ENCODE assay signal across 10 mouse cellular contexts in genomic region chr2:119304798-119305208, GRCm38 (mm10). TPM values are rescaled to one million over a fixed set of nuclear protein-coding genes. Genes with fewer than 3 reads are reported as not detected.
DNase-seq lines count a peak whose midpoint lies in the region; ATAC-seq and TF ChIP-seq lines count a peak whose summit lies in the region.
"Had no signal": no experiment of that assay in that cellular context is flagged by ENCODE, and none has a peak within 500 bp of the region (broad histone marks: within the 10 kb centered on the region; RNA-seq: fewer than 3 reads in every experiment).

No protein-coding gene starts in this region.

- 0 out of 2 replicates have a peak overlapping the region, but pooled peaks have one; percentile 22 for H3K27ac ChIP-seq in forebrain, embryonic 10.5 days
- no peak overlapping the region for H3K27ac ChIP-seq in forebrain, postnatal 0 days (ENCODE audit: low read depth, low read length)
- H3K27ac ChIP-seq in heart, embryonic 13.5 days (replicated peaks) = peak overlapping the region; percentile 49; the same call in 1 of the 2 replicates
- H3K27ac ChIP-seq in midbrain, embryonic 12.5 days (replicated peaks) = peak overlapping the region; percentile 52; the same call in 1 of the 2 replicates
- H3K27ac ChIP-seq: embryonic facial prominence, embryonic 13.5 days had no signal

- no peak for ATAC-seq in forebrain, postnatal 0 days
- no peak for ATAC-seq in heart, embryonic 13.5 days (ENCODE audit: extremely low read depth, insufficient number of reproducible peaks, low FRiP score, low TSS enrichment)
- ATAC-seq in midbrain, embryonic 12.5 days (ENCODE audit: low FRiP score, low read depth) = peak; percentile 61
- ATAC-seq in monocyte, adult 5-6 weeks (replicated peaks; ENCODE audit: insufficient number of reproducible peaks, low FRiP score, low TSS enrichment, poor library complexity, severe bottlenecking) = no peak
- ATAC-seq in erythroblast, adult 5-6 weeks (replicated peaks; ENCODE audit: low FRiP score, poor library complexity, severe bottlenecking) = no peak
- ATAC-seq in frontal cortex, adult (ENCODE audit: low TSS enrichment) = no peak

- WGBS in forebrain, embryonic 10.5 days = 28% methylated on average over 3 of the region's 3 CpGs
- WGBS in forebrain, postnatal 0 days = 26% methylated on average over 3 of the region's 3 CpGs
- 20% methylated on average over 3 of the region's 3 CpGs for WGBS in heart, embryonic 13.5 days
- 21% methylated on average over 3 of the region's 3 CpGs for WGBS in midbrain, embryonic 12.5 days

- H3K4me3 ChIP-seq in forebrain, embryonic 10.5 days = no peak overlapping the region
- no peak overlapping the region for H3K4me3 ChIP-seq in forebrain, postnatal 0 days (ENCODE audit: low read depth, low read length)
- H3K4me3 ChIP-seq in heart, embryonic 13.5 days = no peak overlapping the region
- no peak overlapping the region for H3K4me3 ChIP-seq in midbrain, embryonic 12.5 days
- H3K4me3 ChIP-seq: embryonic facial prominence, embryonic 13.5 days had no signal

- no peak for TF ChIP-seq CTCF in forebrain, postnatal 0 days (IDR thresholded peaks at IDR 0.05; ENCODE audit: low read depth)

- DNase-seq in forebrain, embryonic 10.5 days (ENCODE audit: extremely low spot score, low spot score) = no peak
- no peak for DNase-seq in forebrain, postnatal 0 days
- DNase-seq in kidney, postnatal 25 days = peak; percentile 87 to 92

- 0 out of 2 replicates have a peak, but pooled peaks cover 4% of the 10 kb centered on the region for H3K27me3 ChIP-seq in forebrain, embryonic 10.5 days (ENCODE audit: poor library complexity, severe bottlenecking)
- H3K27me3 ChIP-seq in forebrain, postnatal 0 days (ENCODE audit: insufficient read depth, low read length) = no peaks in the 10 kb centered on the region
- H3K27me3 ChIP-seq in heart, embryonic 13.5 days (replicated peaks) = no peaks in the 10 kb centered on the region
- peaks cover 14% of the 10 kb centered on the region for H3K27me3 ChIP-seq in midbrain, embryonic 12.5 days
- H3K27me3 ChIP-seq: embryonic facial prominence, embryonic 13.5 days had no signal

- peaks cover 40% of the 10 kb centered on the region for H3K4me1 ChIP-seq in forebrain, embryonic 10.5 days
- no peaks in the 10 kb centered on the region for H3K4me1 ChIP-seq in forebrain, postnatal 0 days (ENCODE audit: insufficient read depth)
- peaks cover 32% of the 10 kb centered on the region for H3K4me1 ChIP-seq in heart, embryonic 13.5 days
- peaks cover 26% of the 10 kb centered on the region for H3K4me1 ChIP-seq in midbrain, embryonic 12.5 days

- no peaks in the 10 kb centered on the region for H3K9me3 ChIP-seq in forebrain, embryonic 10.5 days
- no peaks in the 10 kb centered on the region for H3K9me3 ChIP-seq in forebrain, postnatal 0 days (ENCODE audit: low read length)
- no peaks in the 10 kb centered on the region for H3K9me3 ChIP-seq in heart, embryonic 13.5 days
- H3K9me3 ChIP-seq in midbrain, embryonic 12.5 days = no peaks in the 10 kb centered on the region
- H3K9me3 ChIP-seq: embryonic facial prominence, embryonic 13.5 days had no signal

- H3K4me2 ChIP-seq in forebrain, postnatal 0 days (ENCODE audit: low read depth) = no peak overlapping the region
- no peak overlapping the region for H3K4me2 ChIP-seq in heart, embryonic 13.5 days
- no peak overlapping the region for H3K4me2 ChIP-seq in midbrain, embryonic 12.5 days (replicated peaks)
- H3K4me2 ChIP-seq: embryonic facial prominence, embryonic 13.5 days had no signal

- H3K36me3 ChIP-seq in forebrain, embryonic 10.5 days (replicated peaks) = no peaks in the 10 kb centered on the region; the same call in none of the 2 replicates
- H3K36me3 ChIP-seq in forebrain, postnatal 0 days (ENCODE audit: insufficient read depth) = peaks cover 6% of the 10 kb centered on the region; the same call in 1 of the 2 replicates
- H3K36me3 ChIP-seq in heart, embryonic 13.5 days = no peaks in the 10 kb centered on the region
- no peaks in the 10 kb centered on the region for H3K36me3 ChIP-seq in midbrain, embryonic 12.5 days

- H3K9ac ChIP-seq in forebrain, postnatal 0 days = no peak overlapping the region
- H3K9ac ChIP-seq in heart, embryonic 13.5 days = 0 out of 2 replicates have a peak overlapping the region, but pooled peaks have one; percentile 17
- H3K9ac ChIP-seq in midbrain, embryonic 12.5 days (replicated peaks) = no peak overlapping the region
- H3K9ac ChIP-seq: embryonic facial prominence, embryonic 13.5 days had no signal

RNA-seq across cellular contexts. Expression of gene Vps18, which starts 16.3 kb away (rescaled TPM):
- 23.0 and 23.6 TPM in 2 replicates for polyA plus RNA-seq in forebrain, embryonic 10.5 days (2016; fragmentation: Nextera tagmentation; extraction: Ambion mirVana)
- 22.5 and 26.7 TPM in 2 replicates for total RNA-seq in forebrain, postnatal 0 days (2014; rRNA removed)
- polyA plus RNA-seq in forebrain, postnatal 0 days (2015; fragmentation: Nextera tagmentation; extraction: Ambion mirVana) = 17.5 and 22.3 TPM in 2 replicates
- 11.9 and 13.1 TPM in 2 replicates for polyA plus RNA-seq in heart, embryonic 13.5 days (2015; fragmentation: Nextera tagmentation; extraction: Ambion mirVana)
- 25.9 and 26.9 TPM in 2 replicates for polyA plus RNA-seq in midbrain, embryonic 12.5 days (2016; fragmentation: Nextera tagmentation; extraction: Ambion mirVana)
- total RNA-seq in monocyte, adult 5-6 weeks (2017) = 20.7 to 33.0 TPM (median 21.1 TPM) in 3 replicates
- 1.2 and 1.7 TPM in 2 replicates for total RNA-seq in erythroblast, adult 5-6 weeks (2015; ENCODE audit: low replicate concordance)
- total RNA-seq in erythroblast, adult 5-6 weeks (2017; ENCODE audit: low replicate concordance) = 3.1 and 3.8 TPM in 2 replicates

RNA-seq across cellular contexts. Expression of gene Dll4, which starts 20.8 kb away (rescaled TPM):
- 3.3 and 4.0 TPM in 2 replicates for polyA plus RNA-seq in forebrain, embryonic 10.5 days (2016; fragmentation: Nextera tagmentation; extraction: Ambion mirVana)
- 2.8 and 3.7 TPM in 2 replicates for total RNA-seq in forebrain, postnatal 0 days (2014; rRNA removed)
- polyA plus RNA-seq in forebrain, postnatal 0 days (2015; fragmentation: Nextera tagmentation; extraction: Ambion mirVana) = 2.3 and 2.4 TPM in 2 replicates
- polyA plus RNA-seq in heart, embryonic 13.5 days (2015; fragmentation: Nextera tagmentation; extraction: Ambion mirVana) = 7.7 and 8.7 TPM in 2 replicates
- 4.4 and 5.0 TPM in 2 replicates for polyA plus RNA-seq in midbrain, embryonic 12.5 days (2016; fragmentation: Nextera tagmentation; extraction: Ambion mirVana)
- total RNA-seq in monocyte, adult 5-6 weeks (2017) = 0.19 to 0.85 TPM in 2 of 3 replicates, not detected in the other
- total RNA-seq in erythroblast, adult 5-6 weeks (2015; ENCODE audit: low replicate concordance) = not detected in 2 replicates
- total RNA-seq in erythroblast, adult 5-6 weeks (2017; ENCODE audit: low replicate concordance) = not detected in 2 replicates
- polyA plus RNA-seq: C2C12 had no signal

RNA-seq across cellular contexts. Expression of gene Rhov, which starts 33.7 kb away (rescaled TPM):
- polyA plus RNA-seq in forebrain, embryonic 10.5 days (2016; fragmentation: Nextera tagmentation; extraction: Ambion mirVana) = 0.44 and 0.58 TPM in 2 replicates
- total RNA-seq in forebrain, postnatal 0 days (2014; rRNA removed) = 20.5 and 27.8 TPM in 2 replicates
- 22.9 and 29.3 TPM in 2 replicates for polyA plus RNA-seq in forebrain, postnatal 0 days (2015; fragmentation: Nextera tagmentation; extraction: Ambion mirVana)
- polyA plus RNA-seq in heart, embryonic 13.5 days (2015; fragmentation: Nextera tagmentation; extraction: Ambion mirVana) = 0.14 and 0.60 TPM in 2 replicates
- polyA plus RNA-seq in midbrain, embryonic 12.5 days (2016; fragmentation: Nextera tagmentation; extraction: Ambion mirVana) = 3.9 and 4.7 TPM in 2 replicates
- 0.48 TPM in 1 of 3 replicates, not detected in the others for total RNA-seq in monocyte, adult 5-6 weeks (2017)
- not detected in 2 replicates for total RNA-seq in erythroblast, adult 5-6 weeks (2015; ENCODE audit: low replicate concordance)
- total RNA-seq in erythroblast, adult 5-6 weeks (2017; ENCODE audit: low replicate concordance) = not detected in 2 replicates

RNA-seq across cellular contexts. Expression of gene Chac1, which starts 46.2 kb away (rescaled TPM):
- 1.3 and 1.4 TPM in 2 replicates for polyA plus RNA-seq in forebrain, embryonic 10.5 days (2016; fragmentation: Nextera tagmentation; extraction: Ambion mirVana)
- total RNA-seq in forebrain, postnatal 0 days (2014; rRNA removed) = 8.7 and 20.4 TPM in 2 replicates
- polyA plus RNA-seq in forebrain, postnatal 0 days (2015; fragmentation: Nextera tagmentation; extraction: Ambion mirVana) = 5.7 and 9.1 TPM in 2 replicates
- 0.35 and 0.78 TPM in 2 replicates for polyA plus RNA-seq in heart, embryonic 13.5 days (2015; fragmentation: Nextera tagmentation; extraction: Ambion mirVana)
- 0.88 and 1.1 TPM in 2 replicates for polyA plus RNA-seq in midbrain, embryonic 12.5 days (2016; fragmentation: Nextera tagmentation; extraction: Ambion mirVana)
- total RNA-seq in monocyte, adult 5-6 weeks (2017) = 0.49 TPM in 1 of 3 replicates, not detected in the others
- total RNA-seq in erythroblast, adult 5-6 weeks (2015; ENCODE audit: low replicate concordance) = 0.77 TPM in 1 of 2 replicates, not detected in the other
- total RNA-seq in erythroblast, adult 5-6 weeks (2017; ENCODE audit: low replicate concordance) = 0.42 and 1.0 TPM in 2 replicates

Comparison
In these comparisons a context has a peak if more than half of its experiments do, and no peak if none do; other contexts are left out.
1. DNase-seq: peak in kidney, postnatal 25 days (2 of 2); none in forebrain, embryonic 10.5 days (single experiment) and forebrain, postnatal 0 days (single experiment).